Mouse (Mus musculus): Measurements from ENCODE around the gene Sh3yl1. TPM values are rescaled to one million over a fixed set of nuclear protein-coding genes. Genes with fewer than 3 reads are reported as not detected.

Gene Sh3yl1
- total and polyA plus RNA-seq, 3 experiments = 0.28 to 1.0 (median 0.59) TPM

- no peak for DNase-seq (ENCODE audit: extremely low read depth)
- in situ Hi-C loops (cut with MboI; ENCODE audit: low pct_ligation_motif_present, low pct_unique_long_range_greater_than_20kb, low sequenced_read_pairs) = loop anchor here (5.0 kb wide), 1 partner anchor 406 kb away; no protein-coding TSS in a partner anchor
- Histone ChIP-seq H3K4me2 (ENCODE audit: insufficient read depth, low read depth, poor library complexity, severe bottlenecking) (no peak overlapping the region), H3K36me3 (replicated peaks in 1 of 2; ENCODE audit: control insufficient read depth in 1 of 2, insufficient read depth in 1 of 2, low read length in 1 of 2) (no peaks in the 10 kb centered on the region), H3K27me3 (replicated peaks) (no peaks in the 10 kb centered on the region), H3K79me2 (replicated peaks; ENCODE audit: control insufficient read depth, extremely low read depth, insufficient read depth, poor library complexity, severe bottlenecking) (no peaks in the 10 kb centered on the region), H3K9me3 (replicated peaks; ENCODE audit: low read length) (no peaks in the 10 kb centered on the region), H3K9ac (ENCODE audit: insufficient read depth, low read depth) (no peak overlapping the region), H3K4me1 (ENCODE audit: control insufficient read depth in 1 of 2, insufficient read depth in 2 of 2) (peaks cover 2 to 3% of the 10 kb centered on the region in 2 experiments; a peak in 1 of 4 replicates), H3K27ac (ENCODE audit: insufficient read depth, low read depth) (no peak overlapping the region), H3K4me3 (replicated peaks in 1 of 3; ENCODE audit: low read depth in 2 of 3, low read length in 2 of 3, poor library complexity in 1 of 3) (no peak overlapping the region)
- no peak for TF ChIP-seq TBP (conservative IDR thresholded peaks at IDR 0.05; ENCODE audit: low read depth, low read length)
- no peak for TF ChIP-seq UBTF (IDR thresholded peaks at IDR 0.05; ENCODE audit: low read depth, low read length)
- no peak for TF ChIP-seq ETS1 (conservative IDR thresholded peaks at IDR 0.05; ENCODE audit: low read depth, low read length)
- no peak for TF ChIP-seq SMC3 (IDR thresholded peaks at IDR 0.05; ENCODE audit: low read depth, low read length)
- TF ChIP-seq EP300 (IDR thresholded peaks at IDR 0.05; ENCODE audit: low read length) = no peak
- no peak for TF ChIP-seq POLR2AphosphoS2 (IDR thresholded peaks at IDR 0.05; ENCODE audit: low read depth, low read length)
- no peak for TF ChIP-seq ZMIZ1 (IDR thresholded peaks at IDR 0.05; ENCODE audit: low read depth, low read length)
- TF ChIP-seq SIN3A (IDR thresholded peaks at IDR 0.05; ENCODE audit: low read length) = no peak
- no peak for TF ChIP-seq KAT2A (IDR thresholded peaks at IDR 0.05; ENCODE audit: insufficient replicate concordance, low read length)
- no peak for TF ChIP-seq MAFK (IDR thresholded peaks at IDR 0.05; ENCODE audit: insufficient replicate concordance, low read length)
- no peak for TF ChIP-seq MEF2A (IDR thresholded peaks at IDR 0.05; ENCODE audit: borderline replicate concordance, low read depth, low read length)
- no peak for TF ChIP-seq E2F4 (IDR thresholded peaks at IDR 0.05; ENCODE audit: insufficient replicate concordance, low read depth, low read length)
- no peak for TF ChIP-seq TCF12 (IDR thresholded peaks at IDR 0.05; ENCODE audit: low read depth, low read length)
- TF ChIP-seq MAX (IDR thresholded peaks at IDR 0.05; ENCODE audit: low read length) = no peak
- no peak for TF ChIP-seq ZC3H11A (IDR thresholded peaks at IDR 0.05; ENCODE audit: low read depth, low read length)
- TF ChIP-seq NRF1 (IDR thresholded peaks at IDR 0.05; ENCODE audit: low read depth, low read length) = no peak
- dilution Hi-C loops (cut with MboI; ENCODE audit: extremely low pct_ligation_motif_present, extremely low pct_unique_long_range_greater_than_20kb, low sequenced_read_pairs) = no loop called here
Observed at GRCm38 (mm10) chr12:31003795-31004194, 92.3 kb downstream of the Sh3yl1 start.

- dilution Hi-C loops (cut with MboI; ENCODE audit: extremely low pct_ligation_motif_present, extremely low pct_unique_long_range_greater_than_20kb, low sequenced_read_pairs) (no loop called here), in situ Hi-C loops (cut with MboI; ENCODE audit: low pct_ligation_motif_present, low pct_unique_long_range_greater_than_20kb, low sequenced_read_pairs) (no loop called here)
- Histone ChIP-seq H3K9me3 (replicated peaks; ENCODE audit: low read length) (no peaks in the 10 kb centered on the region), H3K4me1 (ENCODE audit: control insufficient read depth in 1 of 2, insufficient read depth in 2 of 2) (peaks cover 2 to 3% of the 10 kb centered on the region in 2 experiments; a peak in 1 of 4 replicates), H3K9ac (ENCODE audit: insufficient read depth, low read depth) (no peak overlapping the region), H3K27ac (ENCODE audit: insufficient read depth, low read depth) (no peak overlapping the region), H3K4me2 (ENCODE audit: insufficient read depth, low read depth, poor library complexity, severe bottlenecking) (no peak overlapping the region), H3K79me2 (replicated peaks; ENCODE audit: control insufficient read depth, extremely low read depth, insufficient read depth, poor library complexity, severe bottlenecking) (no peaks in the 10 kb centered on the region), H3K4me3 (replicated peaks in 1 of 3; ENCODE audit: low read depth in 2 of 3, low read length in 2 of 3, poor library complexity in 1 of 3) (no peak overlapping the region), H3K36me3 (replicated peaks in 1 of 2; ENCODE audit: control insufficient read depth in 1 of 2, insufficient read depth in 1 of 2, low read length in 1 of 2) (no peaks in the 10 kb centered on the region), H3K27me3 (replicated peaks) (no peaks in the 10 kb centered on the region)
- DNase-seq (ENCODE audit: extremely low read depth) = peak; percentile 81
- TF ChIP-seq ZC3H11A (IDR thresholded peaks at IDR 0.05; ENCODE audit: low read depth, low read length) = peak; percentile 41
- peak; percentile 76 for TF ChIP-seq SMC3 (IDR thresholded peaks at IDR 0.05; ENCODE audit: low read depth, low read length)
- no peak for TF ChIP-seq SIN3A (IDR thresholded peaks at IDR 0.05; ENCODE audit: low read length)
- TF ChIP-seq ZNF384 (IDR thresholded peaks at IDR 0.05; ENCODE audit: low read depth, low read length) = no peak
- no peak for TF ChIP-seq RCOR1 (conservative IDR thresholded peaks at IDR 0.05; ENCODE audit: low read depth, low read length)
- peak; percentile 54 to 83 for TF ChIP-seq CTCF (conservative IDR thresholded peaks at IDR 0.05 in 1 of 2, IDR thresholded peaks at IDR 0.05 in 1 of 2; ENCODE audit: low read depth in 2 of 2, low read length in 2 of 2)
- TF ChIP-seq RAD21 (IDR thresholded peaks at IDR 0.05; ENCODE audit: low read depth, low read length) = peak; percentile 84
- TF ChIP-seq TBP (conservative IDR thresholded peaks at IDR 0.05; ENCODE audit: low read depth, low read length) = no peak
Observed at GRCm38 (mm10) chr12:31005010-31005409, 93.5 kb downstream of the Sh3yl1 start.

Measured in CH12.LX (cell line).